Mouse (Mus musculus): ENCODE results near the gene Ggt7. TPM values are rescaled to one million over a fixed set of nuclear protein-coding genes. Genes with fewer than 3 reads are reported as not detected.

The Ggt7 gene
- polyA plus RNA-seq, 1 experiment from 2014 or later = 79.2 TPM

Other genes starting within 250 kb of the Ggt7 start
- 390 and 452 TPM in 2 replicates for gene Map1lc3a, start 241.9 kb downstream of the Ggt7 start, polyA plus RNA-seq (2015; fragmentation: Nextera tagmentation; extraction: Ambion mirVana)
- 51.3 and 55.5 TPM in 2 replicates for gene Pigu, start 160.8 kb downstream of the Ggt7 start, polyA plus RNA-seq (2015; fragmentation: Nextera tagmentation; extraction: Ambion mirVana)
- 136 and 139 TPM in 2 replicates for gene Trp53inp2, start 137.2 kb downstream of the Ggt7 start, polyA plus RNA-seq (2015; fragmentation: Nextera tagmentation; extraction: Ambion mirVana)
- gene Ncoa6, start 44.3 kb downstream of the Ggt7 start, polyA plus RNA-seq (2015; fragmentation: Nextera tagmentation; extraction: Ambion mirVana) = 22.5 and 22.8 TPM in 2 replicates
- gene Acss2, start 289 bp downstream of the Ggt7 start, polyA plus RNA-seq (2015; fragmentation: Nextera tagmentation; extraction: Ambion mirVana) = 28.3 and 29.8 TPM in 2 replicates
- 15.4 and 15.8 TPM in 2 replicates for gene Gss, start 74.6 kb upstream of the Ggt7 start, polyA plus RNA-seq (2015; fragmentation: Nextera tagmentation; extraction: Ambion mirVana)
- 0.50 and 0.90 TPM in 2 replicates for gene Myh7b, start 93.0 kb upstream of the Ggt7 start, polyA plus RNA-seq (2015; fragmentation: Nextera tagmentation; extraction: Ambion mirVana)
- gene Trpc4ap, start 174.1 kb upstream of the Ggt7 start, polyA plus RNA-seq (2015; fragmentation: Nextera tagmentation; extraction: Ambion mirVana) = 164 and 166 TPM in 2 replicates
- 38.9 and 40.3 TPM in 2 replicates for gene Edem2, start 211.2 kb upstream of the Ggt7 start, polyA plus RNA-seq (2015; fragmentation: Nextera tagmentation; extraction: Ambion mirVana)
- not detected in 2 replicates for gene Gm17581, start 217.6 kb upstream of the Ggt7 start, polyA plus RNA-seq (2015; fragmentation: Nextera tagmentation; extraction: Ambion mirVana)
- gene Procr, start 232.9 kb upstream of the Ggt7 start, polyA plus RNA-seq (2015; fragmentation: Nextera tagmentation; extraction: Ambion mirVana) = 4.5 and 5.1 TPM in 2 replicates

Measured in neural tube, embryonic 13.5 days (tissue).